Mouse (Mus musculus): ENCODE data around the gene Akr1c19. TPM values are rescaled to one million over a fixed set of nuclear protein-coding genes. Genes with fewer than 3 reads are reported as not detected.

Gene Akr1c19
- polyA plus RNA-seq, 1 experiment from 2014 or later = 76.7 TPM

DNA sequence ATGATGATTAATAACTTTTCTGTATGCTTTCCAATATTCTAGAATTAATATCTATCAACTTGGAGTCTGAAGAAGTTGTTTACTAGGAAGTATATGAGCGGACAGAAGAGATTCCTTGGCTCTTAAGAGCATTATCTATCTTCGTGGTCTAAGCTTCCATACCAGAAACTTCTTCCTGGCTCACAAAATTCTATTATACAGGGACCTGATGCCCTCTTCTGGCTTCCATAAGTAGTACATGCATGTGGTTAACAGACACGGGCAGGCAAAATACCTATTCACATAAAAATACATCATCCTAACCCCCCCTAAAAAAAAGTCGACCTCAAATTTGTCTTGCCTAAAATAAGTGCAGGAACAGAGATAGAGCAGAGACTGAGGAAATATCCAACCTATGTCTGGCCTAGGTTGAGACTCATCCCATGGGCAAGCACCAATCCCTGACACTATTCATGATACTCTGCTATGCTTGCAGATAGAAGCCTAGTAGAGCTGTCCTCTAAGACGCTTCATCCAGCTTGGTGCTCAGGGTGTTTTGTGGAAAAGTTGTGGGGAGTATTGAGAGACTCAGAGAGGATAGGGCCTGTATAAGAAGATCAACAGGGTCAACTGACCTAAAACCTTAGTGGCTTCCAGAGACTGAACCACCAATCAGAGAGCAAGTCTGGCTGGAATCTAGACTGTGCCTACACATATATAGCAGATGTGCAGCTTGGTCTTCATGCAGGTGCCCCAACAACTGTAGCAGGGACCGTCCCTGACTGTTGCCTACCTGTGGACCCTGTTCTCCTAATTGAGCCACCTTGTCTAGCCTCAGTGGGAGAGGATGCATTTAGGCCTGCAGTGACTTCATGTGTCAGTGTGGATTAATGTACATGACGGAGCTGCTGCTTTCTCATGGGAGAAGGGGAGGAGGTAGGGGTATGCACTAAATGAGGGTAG lies 53.2 kb downstream of the Akr1c19 start:
- DNase-seq (ENCODE audit: low spot score) (peak; percentile 81), ATAC-seq (replicated peaks; ENCODE audit: low FRiP score, low read depth) (0 out of 2 replicates have a peak, but pooled peaks have one; percentile 50)
- WGBS = 36% methylated on average over 7 of the region's 7 CpGs

DNA sequence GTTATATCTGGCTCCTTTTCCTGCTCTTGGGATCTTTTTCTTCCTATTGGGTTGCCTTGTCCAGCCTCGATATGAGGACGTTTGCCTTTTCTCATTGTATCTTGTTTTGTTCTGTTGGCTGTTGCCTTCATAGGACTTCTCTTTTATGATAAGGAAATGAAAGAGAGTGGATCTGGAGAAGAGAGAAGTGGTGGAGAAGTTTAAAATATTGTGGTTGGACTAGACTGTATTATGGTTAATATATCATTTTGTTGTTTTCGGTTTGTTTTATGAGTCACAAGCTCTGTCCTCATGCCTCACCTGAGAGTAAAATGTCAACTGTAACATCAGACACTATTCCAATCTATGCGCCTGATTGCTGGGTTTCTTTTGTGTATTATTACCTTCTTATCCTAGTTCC lies 68.5 kb downstream of the Akr1c19 start:
- WGBS = 91% methylated on average over 4 of the region's 4 CpGs
- ATAC-seq (replicated peaks; ENCODE audit: low FRiP score, low read depth) = no peak
- H3K9ac ChIP-seq (ENCODE audit: low read depth, low read length) = no peak overlapping the region
- H3K27ac ChIP-seq = no peak overlapping the region
- DNase-seq (ENCODE audit: low spot score) = no peak
- H3K4me3 ChIP-seq (replicated peaks; ENCODE audit: low read depth, low read length) = no peak overlapping the region
- no peak overlapping the region for H3K4me2 ChIP-seq (ENCODE audit: low read length)
- no peaks in the 10 kb centered on the region for H3K36me3 ChIP-seq (ENCODE audit: insufficient read depth, low read length)
- H3K27me3 ChIP-seq (ENCODE audit: insufficient read depth, low read length) = no peaks in the 10 kb centered on the region
- H3K4me1 ChIP-seq (replicated peaks; ENCODE audit: insufficient read depth, low read length) = no peaks in the 10 kb centered on the region
- no peak for TF ChIP-seq CTCF (IDR thresholded peaks at IDR 0.05; ENCODE audit: low read depth)
- no peaks in the 10 kb centered on the region for H3K9me3 ChIP-seq (replicated peaks; ENCODE audit: low read length)

More for the DNA sequence above, 53.2 kb downstream of the Akr1c19 start:
- Histone ChIP-seq H3K4me2 (ENCODE audit: low read length) (no peak overlapping the region), H3K36me3 (ENCODE audit: insufficient read depth, low read length) (no peaks in the 10 kb centered on the region), H3K4me3 (replicated peaks; ENCODE audit: low read depth, low read length) (no peak overlapping the region), H3K9ac (ENCODE audit: low read depth, low read length) (no peak overlapping the region), H3K27ac (no peak overlapping the region), H3K9me3 (replicated peaks; ENCODE audit: low read length) (no peaks in the 10 kb centered on the region), H3K27me3 (ENCODE audit: insufficient read depth, low read length) (no peaks in the 10 kb centered on the region), H3K4me1 (replicated peaks; ENCODE audit: insufficient read depth, low read length) (0 out of 2 replicates have a peak, but pooled peaks cover 4% of the 10 kb centered on the region)
- TF ChIP-seq CTCF (IDR thresholded peaks at IDR 0.05; ENCODE audit: low read depth) = peak; percentile 84

Other genes starting within 250 kb of the Akr1c19 start
- 1.7 and 2.0 TPM in 2 replicates for gene Akr1c14, start 179.7 kb upstream of the Akr1c19 start, polyA plus RNA-seq (2015; fragmentation: Nextera tagmentation; extraction: Ambion mirVana)
- 3.8 and 4.1 TPM in 2 replicates for gene Akr1c18, start 78.0 kb upstream of the Akr1c19 start, polyA plus RNA-seq (2015; fragmentation: Nextera tagmentation; extraction: Ambion mirVana)
- 10.1 and 11.6 TPM in 2 replicates for gene Akr1c13, start 37.5 kb upstream of the Akr1c19 start, polyA plus RNA-seq (2015; fragmentation: Nextera tagmentation; extraction: Ambion mirVana)
- gene Akr1c12, start 50.7 kb downstream of the Akr1c19 start, polyA plus RNA-seq (2015; fragmentation: Nextera tagmentation; extraction: Ambion mirVana) = 6.2 and 6.8 TPM in 2 replicates
- 0.09 TPM in 1 of 2 replicates, not detected in the other for gene Akr1c6, start 205.6 kb downstream of the Akr1c19 start, polyA plus RNA-seq (2015; fragmentation: Nextera tagmentation; extraction: Ambion mirVana)